Mouse (Mus musculus) CH12.LX (cell line): ENCODE measurements around the gene Stx4a. TPM values are rescaled to one million over a fixed set of nuclear protein-coding genes. Genes with fewer than 3 reads are reported as not detected.

Experiments
- DNase-seq: peaks from one replicate; pipeline ENCODE4 v3.0.0-alpha.2; 2013; ENCODE audit errors: extremely low read depth
- H3K27ac ChIP-seq: 2 replicates; pipeline ENCODE4 v1.5.1; 2012; ENCODE audit warnings: low read depth, mild to moderate bottlenecking, control low read depth, moderate library complexity; ENCODE audit not compliant: insufficient read depth
- H3K27me3 ChIP-seq: replicated peaks from 2 replicates; pipeline ENCODE3; 2012; ENCODE audit warnings: inconsistent platforms
- H3K36me3 ChIP-seq, 2 experiments: replicated peaks in 1 of 2; 2 replicates each; pipeline versions ENCODE3 to v1.6.1; 2012; ENCODE audit warnings: inconsistent platforms in 1 of 2, low read length in 1 of 2, mild to moderate bottlenecking in 1 of 2, mixed read lengths in 1 of 2, moderate library complexity in 1 of 2; ENCODE audit not compliant: control insufficient read depth in 1 of 2, insufficient read depth in 1 of 2
- H3K4me1 ChIP-seq, 2 experiments: 2 replicates each; pipeline ENCODE4 v1.6.1; 2012; ENCODE audit warnings: inconsistent platforms in 1 of 2, moderate library complexity in 1 of 2; ENCODE audit not compliant: insufficient read depth in 2 of 2, control insufficient read depth in 1 of 2
- H3K4me2 ChIP-seq: 2 replicates; pipeline ENCODE4 v1.6.1; 2012; ENCODE audit warnings: low read depth, mild to moderate bottlenecking, control low read depth; ENCODE audit not compliant: poor library complexity, insufficient read depth, severe bottlenecking
- H3K4me3 ChIP-seq, 3 experiments: fragments of 150-350 bp in 1 of 3; sonication (generic) in 1 of 3; replicated peaks in 1 of 3; 2 replicates each; pipeline versions ENCODE3 to v1.5.1; 2011 to 2012; ENCODE audit warnings: low read depth in 2 of 3, low read length in 2 of 3, mild to moderate bottlenecking in 2 of 3, moderate library complexity in 2 of 3, control low read depth in 1 of 3, improper control_type of control experiment in 1 of 3, inconsistent platforms in 1 of 3, mixed read lengths in 1 of 3; ENCODE audit not compliant: poor library complexity in 1 of 3
- H3K79me2 ChIP-seq: replicated peaks from 2 replicates; pipeline ENCODE4 v1.6.1; 2012; ENCODE audit warnings: mild to moderate bottlenecking, moderate library complexity; ENCODE audit not compliant: control insufficient read depth, poor library complexity, insufficient read depth, severe bottlenecking; ENCODE audit errors: extremely low read depth
- H3K9ac ChIP-seq: 2 replicates; pipeline ENCODE4 v1.6.1; 2012; ENCODE audit warnings: low read depth, mild to moderate bottlenecking, control low read depth, moderate library complexity; ENCODE audit not compliant: insufficient read depth
- H3K9me3 ChIP-seq: replicated peaks from 2 replicates; pipeline ENCODE3; 2012; ENCODE audit warnings: low read length, inconsistent platforms, mixed read lengths
- BHLHE40 ChIP-seq: IDR thresholded peaks from 2 replicates; pipeline ENCODE4 v1.6.1; 2011; ENCODE audit warnings: mild to moderate bottlenecking, low read depth, low read length, improper control_type of control experiment
- CHD1 ChIP-seq: IDR thresholded peaks from 2 replicates; pipeline ENCODE4 v1.6.1; 2012; ENCODE audit warnings: low read depth, low read length, improper control_type of control experiment, inconsistent platforms
- CHD2 ChIP-seq: IDR thresholded peaks from 2 replicates; pipeline ENCODE4 v1.6.1; 2011; ENCODE audit warnings: low read length, improper control_type of control experiment
- ELF1 ChIP-seq: IDR thresholded peaks from 2 replicates; pipeline ENCODE4 v1.6.1; 2014; ENCODE audit warnings: low read depth, mild to moderate bottlenecking, inconsistent platforms, low read length, improper control_type of control experiment
- EP300 ChIP-seq: IDR thresholded peaks from 2 replicates; pipeline ENCODE4 v1.6.1; 2011; ENCODE audit warnings: low read length, improper control_type of control experiment
- GABPA ChIP-seq: IDR thresholded peaks from 2 replicates; pipeline ENCODE4 v1.6.1; 2012; ENCODE audit warnings: low read depth, low read length, improper control_type of control experiment, inconsistent platforms; ENCODE audit not compliant: insufficient replicate concordance
- HCFC1 ChIP-seq: IDR thresholded peaks from 2 replicates; pipeline ENCODE4 v1.6.1; 2012; ENCODE audit warnings: low read depth, mild to moderate bottlenecking, inconsistent platforms, low read length, improper control_type of control experiment
- IRF4 ChIP-seq: IDR thresholded peaks from 2 replicates; pipeline ENCODE4 v1.6.1; 2014; ENCODE audit warnings: low read depth, mild to moderate bottlenecking, inconsistent platforms, low read length, improper control_type of control experiment
- JUN ChIP-seq: IDR thresholded peaks from 2 replicates; pipeline ENCODE4 v1.6.1; 2011; ENCODE audit warnings: low read depth, mild to moderate bottlenecking, low read length, improper control_type of control experiment, moderate library complexity; ENCODE audit not compliant: insufficient read depth
- JUND ChIP-seq: conservative IDR thresholded peaks from 2 replicates; pipeline ENCODE4 v1.6.1; 2011; ENCODE audit warnings: low read depth, low read length, improper control_type of control experiment
- KAT2A ChIP-seq: IDR thresholded peaks from 2 replicates; pipeline ENCODE4 v1.6.1; 2012; ENCODE audit warnings: low read length, improper control_type of control experiment, inconsistent platforms; ENCODE audit not compliant: insufficient replicate concordance
- MAX ChIP-seq: IDR thresholded peaks from 2 replicates; pipeline ENCODE4 v1.6.1; 2011; ENCODE audit warnings: low read length, improper control_type of control experiment
- MAZ ChIP-seq: IDR thresholded peaks from 2 replicates; pipeline ENCODE4 v1.6.1; 2012; ENCODE audit warnings: low read depth, mild to moderate bottlenecking, inconsistent platforms, low read length, improper control_type of control experiment, moderate library complexity
- MEF2A ChIP-seq: IDR thresholded peaks from 2 replicates; pipeline ENCODE4 v1.6.1; 2014; ENCODE audit warnings: low read depth, mild to moderate bottlenecking, inconsistent platforms, low read length, improper control_type of control experiment, borderline replicate concordance
- MYC ChIP-seq: IDR thresholded peaks from 2 replicates; pipeline ENCODE4 v1.6.1; 2011; ENCODE audit warnings: low read depth, mild to moderate bottlenecking, improper control_type of control experiment, low read length
- NRF1 ChIP-seq: IDR thresholded peaks from 2 replicates; pipeline ENCODE4 v1.6.1; 2014; ENCODE audit warnings: low read depth, mild to moderate bottlenecking, inconsistent platforms, low read length, improper control_type of control experiment, moderate library complexity
- PAX5 ChIP-seq: IDR thresholded peaks from 2 replicates; pipeline ENCODE4 v1.6.1; 2012; ENCODE audit warnings: low read length, inconsistent platforms, mixed read lengths
- POLR2A ChIP-seq: IDR thresholded peaks from 2 replicates; pipeline ENCODE4 v1.6.1; 2011; ENCODE audit warnings: low read depth, mild to moderate bottlenecking, improper control_type of control experiment, low read length
- POLR2AphosphoS2 ChIP-seq: IDR thresholded peaks from 2 replicates; pipeline ENCODE4 v1.6.1; 2011; ENCODE audit warnings: low read depth, low read length, improper control_type of control experiment
- RAD21 ChIP-seq: IDR thresholded peaks from 2 replicates; pipeline ENCODE4 v1.6.1; 2011; ENCODE audit warnings: low read depth, mild to moderate bottlenecking, low read length, improper control_type of control experiment, moderate library complexity
- SIN3A ChIP-seq: IDR thresholded peaks from 2 replicates; pipeline ENCODE4 v1.6.1; 2012; ENCODE audit warnings: low read length, improper control_type of control experiment, inconsistent platforms
- SMC3 ChIP-seq: IDR thresholded peaks from 2 replicates; pipeline ENCODE4 v1.6.1; 2011; ENCODE audit warnings: low read depth, low read length, improper control_type of control experiment
- TCF12 ChIP-seq: IDR thresholded peaks from 2 replicates; pipeline ENCODE4 v1.6.1; 2014; ENCODE audit warnings: low read depth, mild to moderate bottlenecking, inconsistent platforms, low read length, improper control_type of control experiment
- USF1 ChIP-seq: IDR thresholded peaks from 2 replicates; pipeline ENCODE4 v1.6.1; 2014; ENCODE audit warnings: low read depth, mild to moderate bottlenecking, inconsistent platforms, low read length, improper control_type of control experiment
- USF2 ChIP-seq: conservative IDR thresholded peaks from 2 replicates; pipeline ENCODE4 v1.6.1; 2011; ENCODE audit warnings: low read depth, low read length, improper control_type of control experiment
- ZC3H11A ChIP-seq: IDR thresholded peaks from 2 replicates; pipeline ENCODE4 v1.6.1; 2012; ENCODE audit warnings: low read depth, mild to moderate bottlenecking, inconsistent platforms, low read length, improper control_type of control experiment
- ZKSCAN1 ChIP-seq: IDR thresholded peaks from 2 replicates; pipeline ENCODE4 v1.6.1; 2012; ENCODE audit warnings: low read depth, inconsistent platforms, low read length, improper control_type of control experiment, borderline replicate concordance
- ZMIZ1 ChIP-seq: IDR thresholded peaks from 2 replicates; pipeline ENCODE4 v1.6.1; 2012; ENCODE audit warnings: low read depth, mild to moderate bottlenecking, inconsistent platforms, low read length, improper control_type of control experiment
- ZNF384 ChIP-seq: IDR thresholded peaks from 2 replicates; pipeline ENCODE4 v1.6.1; 2012; ENCODE audit warnings: low read depth, low read length, improper control_type of control experiment, inconsistent platforms
- dilution Hi-C: fragments of 300-500 bp; cut with MboI; formaldehyde crosslinking; loops from 2 replicates; pipeline ENCODE4 v1.14.3; 2020; ENCODE audit warnings: low sequenced_read_pairs; ENCODE audit not compliant: extremely low pct_unique_long_range_greater_than_20kb, extremely low pct_ligation_motif_present
- in situ Hi-C: fragments of 300-500 bp; cut with MboI; formaldehyde crosslinking; loops from 3 replicates; pipeline ENCODE4 v1.14.3; 2019; ENCODE audit warnings: low sequenced_read_pairs, low pct_ligation_motif_present, low pct_unique_long_range_greater_than_20kb, mixed read lengths
- polyA plus RNA-seq: library from polyadenylated mRNA; unstranded; fragments of >175 nt; gene quantifications from 2 replicates; pipeline ENCODE4 v1.2.1, GENCODE M21; 2012; ENCODE audit warnings: low read depth; ENCODE audit not compliant: insufficient read length
- total RNA-seq, 2 experiments: library from RNA; depleted of rRNA; stranded (reverse); fragments of 300-350 nt in 1 of 2; fragments of >200 nt in 1 of 2; gene quantifications; 2 replicates each; pipeline ENCODE4 v1.2.3; 2012 to 2014

The Stx4a gene
- total and polyA plus RNA-seq, 3 experiments: 16.5 to 50.5 (median 25.4) TPM

DNA sequence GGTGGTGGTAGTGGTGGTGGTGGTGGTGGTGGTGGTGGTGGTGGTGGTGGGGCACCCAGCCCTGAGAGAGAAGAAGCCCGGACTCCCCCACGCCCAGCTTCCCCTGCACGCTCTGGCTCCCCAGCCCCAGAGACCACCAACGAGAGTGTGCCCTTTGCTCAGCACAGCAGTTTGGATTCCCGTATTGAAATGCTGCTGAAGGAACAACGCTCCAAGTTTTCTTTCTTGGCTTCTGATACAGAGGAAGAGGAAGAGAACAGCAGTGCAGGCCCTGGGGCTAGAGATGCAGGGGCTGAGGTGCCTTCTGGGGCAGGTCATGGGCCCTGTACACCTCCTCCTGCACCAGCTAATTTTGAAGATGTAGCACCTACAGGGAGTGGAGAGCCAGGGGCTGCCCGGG lies 38.8 kb upstream of the Stx4a start, which contains the start of gene Gm49388:
TSS of gene Gm49388 (plus strand) at position 301 of the 400 bp plus-strand sequence.
- dilution Hi-C loops (no loop called here), in situ Hi-C loops (loop anchor here (25.0 kb wide), 1 partner anchor 798 kb away; the partner anchor contains the start of genes Cdipt and Cdiptos)
- Histone ChIP-seq H3K36me3 (peaks cover 76 to 94% of the 10 kb centered on the region in 2 experiments), H3K27ac (no peak within 1 kb of the TSS), H3K9ac (no peak within 1 kb of the TSS), H3K79me2 (0 out of 2 replicates have a peak, but pooled peaks cover 2% of the 10 kb centered on the region)
- DNase-seq: no peak
- TF ChIP-seq ZMIZ1: no peak
- TF ChIP-seq JUND: no peak
- TF ChIP-seq EP300: no peak
- TF ChIP-seq GABPA: no peak
- no peak for TF ChIP-seq POLR2AphosphoS2
- no peak for TF ChIP-seq ZKSCAN1
- no peak for TF ChIP-seq MYC
- TF ChIP-seq BHLHE40: no peak
- TF ChIP-seq HCFC1: no peak
- no peak for TF ChIP-seq USF1
- no peak for TF ChIP-seq NRF1
- TF ChIP-seq SIN3A: no peak
- no peak for TF ChIP-seq ELF1
- TF ChIP-seq MAX: no peak
- TF ChIP-seq, all 38 proteins: peak for 0
- no peaks in the 10 kb centered on the region for H3K27me3 ChIP-seq
- no peaks in the 10 kb centered on the region for H3K4me1 ChIP-seq
- no peaks in the 10 kb centered on the region for H3K9me3 ChIP-seq
- H3K4me2 ChIP-seq: no peak within 1 kb of the TSS
- H3K4me3 ChIP-seq: no peak within 1 kb of the TSS

DNA sequence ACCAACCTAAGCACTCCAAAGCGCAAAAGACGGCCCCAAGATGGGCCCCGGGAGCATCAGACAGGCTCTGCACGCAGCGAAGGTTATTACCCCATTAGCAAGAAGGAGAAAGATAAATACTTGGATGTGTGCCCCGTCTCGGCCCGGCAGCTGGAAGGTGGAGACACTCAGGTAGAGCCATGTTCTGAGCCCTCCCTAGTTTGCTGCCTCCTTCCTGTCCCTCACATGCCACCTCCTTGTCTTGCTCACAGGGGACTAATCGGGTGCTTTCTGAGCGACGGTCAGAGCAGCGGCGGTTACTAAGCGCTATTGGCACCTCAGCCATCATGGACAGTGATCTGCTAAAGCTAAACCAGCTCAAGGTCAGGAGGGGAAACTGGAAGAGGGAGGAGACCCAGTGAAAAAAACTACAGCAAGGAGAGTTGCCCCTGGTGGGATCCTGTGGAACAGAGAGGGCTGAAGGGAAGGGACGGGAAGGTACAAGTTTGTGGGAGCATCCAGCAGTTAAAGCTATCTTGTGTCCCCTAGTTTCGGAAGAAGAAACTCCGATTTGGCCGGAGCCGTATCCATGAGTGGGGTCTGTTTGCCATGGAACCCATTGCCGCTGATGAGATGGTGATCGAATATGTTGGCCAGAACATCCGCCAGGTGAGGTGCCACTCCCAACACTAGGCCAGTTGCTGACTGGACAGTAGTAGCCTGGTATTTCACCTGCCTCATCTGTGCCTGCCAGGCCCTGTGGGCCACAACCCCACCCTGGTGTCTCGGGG lies 26.8 kb upstream of the Stx4a start:
- TF ChIP-seq USF2 (no peak), IRF4 (no peak), SMC3 (no peak), ZC3H11A (no peak), RAD21 (no peak), MEF2A (no peak), JUN (no peak), ZKSCAN1 (no peak), GABPA (no peak), TCF12 (no peak), USF1 (no peak), POLR2A (no peak), ZNF384 (no peak), MAZ (no peak), CHD1 (no peak), CHD2 (no peak), PAX5 (no peak), MAX (no peak), KAT2A (no peak), HCFC1 (no peak)
- Histone ChIP-seq H3K36me3 (peaks cover 77 to 96% of the 10 kb centered on the region in 2 experiments), H3K27ac (no peak overlapping the region), H3K27me3 (no peaks in the 10 kb centered on the region), H3K9ac (no peak overlapping the region), H3K4me3 (no peak overlapping the region), H3K4me1 (peaks cover 0 to 6% of the 10 kb centered on the region in 2 experiments; a peak in 2 of 4 replicates), H3K79me2 (no peaks in the 10 kb centered on the region), H3K4me2 (no peak overlapping the region), H3K9me3 (no peaks in the 10 kb centered on the region)
- DNase-seq: no peak
- in situ Hi-C loops: loop anchor here (25.0 kb wide), 1 partner anchor 810 kb away; the partner anchor contains the start of genes Cdipt and Cdiptos
- dilution Hi-C loops: no loop called here
